Mouse (Mus musculus) heart, embryonic 13.5 days (tissue): ENCODE data around the gene Axin2. TPM values are rescaled to one million over a fixed set of nuclear protein-coding genes. Genes with fewer than 3 reads are reported as not detected.

Source experiments
- ATAC-seq: fragments of 200-750 bp; cut with Nextera tagmentation; 2 replicates; pipeline ENCODE4 v1.8.0; 2017; ENCODE audit warnings: moderate TSS enrichment; ENCODE audit not compliant: insufficient number of reproducible peaks, low FRiP score, low TSS enrichment; ENCODE audit errors: extremely low read depth
- H3K27ac ChIP-seq: fragments of 300-500 bp; sonication (generic); replicated peaks from 2 replicates; pipeline ENCODE4 v1.5.1; 2015; ENCODE audit warnings: moderate library complexity, mild to moderate bottlenecking, inconsistent platforms
- H3K27me3 ChIP-seq: fragments of 300-500 bp; sonication (generic); replicated peaks from 2 replicates; pipeline ENCODE4 v1.6.1; 2015; ENCODE audit warnings: mild to moderate bottlenecking, inconsistent platforms
- H3K36me3 ChIP-seq: fragments of 300-500 bp; sonication (generic); 2 replicates; pipeline ENCODE4 v1.6.1; 2015; ENCODE audit warnings: mild to moderate bottlenecking, inconsistent platforms
- H3K4me1 ChIP-seq: fragments of 300-500 bp; sonication (generic); 2 replicates; pipeline ENCODE4 v1.6.1; 2015; ENCODE audit warnings: inconsistent platforms
- H3K4me2 ChIP-seq: fragments of 300-500 bp; sonication (generic); 2 replicates; pipeline ENCODE4 v1.6.1; 2015; ENCODE audit warnings: inconsistent platforms, mild to moderate bottlenecking, moderate library complexity
- H3K4me3 ChIP-seq: fragments of 300-500 bp; sonication (generic); 2 replicates; pipeline ENCODE4 v1.5.1; 2015; ENCODE audit warnings: moderate library complexity, mild to moderate bottlenecking, inconsistent platforms
- H3K9ac ChIP-seq: fragments of 300-500 bp; sonication (generic); 2 replicates; pipeline ENCODE4 v1.6.1; 2015; ENCODE audit warnings: inconsistent platforms, mild to moderate bottlenecking, moderate library complexity
- H3K9me3 ChIP-seq: fragments of 300-500 bp; sonication (generic); 2 replicates; pipeline ENCODE4 v1.6.1; 2016; ENCODE audit warnings: inconsistent platforms
- WGBS: fragments of 180-500 bp; shearing (Covaris S2); methylation state at CpG from one replicate; pipeline ENCODE4 v1.1.7; 2015; ENCODE audit warnings: mixed read lengths; 5-methylcytosine and 5-hydroxymethylcytosine counted together
- polyA plus RNA-seq: library from polyadenylated mRNA; unstranded; fragments of >200 nt; fragmentation: Nextera tagmentation; extraction: Ambion mirVana; gene quantifications from 2 replicates; pipeline ENCODE4 v1.2.1, GENCODE M21; 2015

Axin2 gene
- polyA plus RNA-seq, 1 experiment from 2014 or later = 2.0 TPM

DNA sequence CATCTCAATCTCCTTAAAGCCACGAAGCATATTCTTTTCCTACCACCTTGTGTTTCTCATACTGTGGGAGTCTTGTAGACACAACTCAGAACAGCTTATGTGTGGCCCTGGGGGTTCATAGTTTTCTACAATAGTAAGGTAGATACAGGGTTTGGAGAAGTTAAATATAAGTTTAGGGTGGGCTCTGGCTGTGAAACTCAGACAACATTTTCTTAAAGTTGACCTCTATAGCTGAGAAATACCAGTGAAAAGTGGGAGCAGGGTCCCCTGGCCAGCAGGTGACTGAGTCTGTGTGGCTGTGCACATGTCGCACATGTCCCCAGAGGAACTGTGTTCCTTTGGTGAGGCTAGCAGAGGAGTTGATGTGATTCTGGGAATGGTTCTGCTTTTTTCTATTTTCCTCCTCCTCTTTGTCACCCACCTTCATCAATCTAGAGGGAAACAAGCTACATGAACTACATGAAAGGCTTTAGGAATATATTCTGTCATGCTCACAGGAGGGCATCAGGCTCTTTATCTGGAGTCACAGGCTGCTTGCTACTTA lies 75.9 kb downstream of the Axin2 start:
- 71% methylated on average over 2 of the region's 2 CpGs for WGBS
- no peak overlapping the region for H3K9ac ChIP-seq
- peaks cover 16% of the 10 kb centered on the region for H3K9me3 ChIP-seq
- no peaks in the 10 kb centered on the region for H3K36me3 ChIP-seq
- ATAC-seq = no peak
- H3K4me3 ChIP-seq = no peak overlapping the region
- 0 out of 2 replicates have a peak, but pooled peaks cover 3% of the 10 kb centered on the region for H3K4me1 ChIP-seq
- no peaks in the 10 kb centered on the region for H3K27me3 ChIP-seq
- no peak overlapping the region for H3K27ac ChIP-seq
- no peak overlapping the region for H3K4me2 ChIP-seq

DNA sequence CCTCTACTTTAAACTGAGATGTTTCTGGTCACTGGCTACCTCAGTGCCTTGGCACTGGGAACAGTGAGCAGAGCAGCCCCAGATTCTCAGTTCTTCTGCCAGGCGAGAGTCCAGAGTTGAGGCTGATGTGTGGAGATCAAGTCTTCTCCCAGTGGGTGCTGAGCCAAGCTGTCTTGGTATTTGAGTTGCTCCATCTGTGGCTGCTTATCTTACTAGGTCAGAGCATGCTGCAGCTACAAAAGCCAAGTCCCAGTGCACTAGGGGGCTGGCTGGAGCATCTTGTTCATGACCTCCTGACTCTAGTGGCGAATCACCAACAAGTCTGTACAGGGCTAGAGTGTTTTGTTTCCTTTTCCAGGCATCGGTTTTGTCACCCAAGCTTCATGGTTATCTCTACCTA lies 77.7 kb downstream of the Axin2 start:
- no peak overlapping the region for H3K9ac ChIP-seq
- peaks cover 22% of the 10 kb centered on the region for H3K9me3 ChIP-seq
- no peaks in the 10 kb centered on the region for H3K36me3 ChIP-seq
- no peak overlapping the region for H3K4me3 ChIP-seq
- ATAC-seq = no peak
- H3K27me3 ChIP-seq = no peaks in the 10 kb centered on the region
- 0 out of 2 replicates have a peak, but pooled peaks cover 3% of the 10 kb centered on the region for H3K4me1 ChIP-seq
- 77% methylated on average over 3 of the region's 3 CpGs for WGBS
- H3K4me2 ChIP-seq = no peak overlapping the region
- no peak overlapping the region for H3K27ac ChIP-seq

Other genes starting within 250 kb of the Axin2 start
- not detected in 2 replicates for gene E030025P04Rik, start 224.0 kb downstream of the Axin2 start, polyA plus RNA-seq